Mouse (Mus musculus) forebrain, embryonic 16.5 days (tissue): ENCODE results near the gene Gtf2ird1. TPM values are rescaled to one million over a fixed set of nuclear protein-coding genes. Genes with fewer than 3 reads are reported as not detected.

Experiments used
- ATAC-seq: fragments of 200-750 bp; cut with Nextera tagmentation; 2 replicates; pipeline ENCODE4 v1.8.0; 2017; ENCODE audit warnings: mild to moderate bottlenecking, moderate library complexity
- H3K27ac ChIP-seq: fragments of 300-500 bp; sonication (generic); 2 replicates; pipeline ENCODE4 v1.5.1; 2014; ENCODE audit warnings: low read length, control low read depth
- H3K27me3 ChIP-seq: fragments of 300-500 bp; sonication (generic); replicated peaks from 2 replicates; pipeline ENCODE4 v1.6.1; 2014; ENCODE audit warnings: low read length; ENCODE audit not compliant: control insufficient read depth, insufficient read depth
- H3K36me3 ChIP-seq: fragments of 300-500 bp; sonication (generic); 2 replicates; pipeline ENCODE4 v1.6.1; 2014; ENCODE audit not compliant: control insufficient read depth, insufficient read depth
- H3K4me1 ChIP-seq: fragments of 300-500 bp; sonication (generic); replicated peaks from 2 replicates; pipeline ENCODE4 v1.6.1; 2014; ENCODE audit warnings: low read length; ENCODE audit not compliant: control insufficient read depth, insufficient read depth
- H3K4me2 ChIP-seq: fragments of 300-500 bp; sonication (generic); 2 replicates; pipeline ENCODE4 v1.6.1; 2014; ENCODE audit warnings: mild to moderate bottlenecking, low read length, control low read depth
- H3K4me3 ChIP-seq: fragments of 300-500 bp; sonication (generic); replicated peaks from 2 replicates; pipeline ENCODE4 v1.5.1; 2014; ENCODE audit warnings: mild to moderate bottlenecking, low read length, control low read depth
- H3K9ac ChIP-seq: fragments of 300-500 bp; sonication (generic); replicated peaks from 2 replicates; pipeline ENCODE4 v1.6.1; 2014; ENCODE audit warnings: low read depth, low read length, control low read depth
- H3K9me3 ChIP-seq: fragments of 300-500 bp; sonication (generic); 2 replicates; pipeline ENCODE4 v1.6.1; 2016; ENCODE audit warnings: low read length; ENCODE audit not compliant: control insufficient read depth
- WGBS: fragments of 180-500 bp; shearing (Covaris S2); extraction: QIAGEN DNeasy Blood & Tissue Kit; methylation state at CpG from one replicate; pipeline ENCODE4 v1.1.7; 2014; 5-methylcytosine and 5-hydroxymethylcytosine counted together
- polyA plus RNA-seq: library from polyadenylated mRNA; unstranded; fragments of >200 nt; fragmentation: Nextera tagmentation; extraction: Ambion mirVana; gene quantifications from 2 replicates; pipeline ENCODE4 v1.2.1, GENCODE M21; 2015

Gene Gtf2ird1
- polyA plus RNA-seq, 1 experiment from 2014 or later: 96.6 TPM

- no peak overlapping the region for H3K4me3 ChIP-seq
- H3K4me1 ChIP-seq: peaks cover 7% of the 10 kb centered on the region
- ATAC-seq: no peak
- no peak overlapping the region for H3K9ac ChIP-seq
- H3K27ac ChIP-seq: no peak overlapping the region
- H3K9me3 ChIP-seq: no peaks in the 10 kb centered on the region
- H3K36me3 ChIP-seq: no peaks in the 10 kb centered on the region
- no peak overlapping the region for H3K4me2 ChIP-seq
- WGBS: 86% methylated on average over 4 of the region's 4 CpGs
- no peaks in the 10 kb centered on the region for H3K27me3 ChIP-seq
These were observed 26.4 kb downstream of the Gtf2ird1 start for GRCm38 (mm10) chr5:134430087-134430486.

GRCm38 (mm10) chr5:134427664-134428063 lies 28.9 kb downstream of the Gtf2ird1 start:
- Histone ChIP-seq H3K27ac (no peak overlapping the region), H3K27me3 (no peaks in the 10 kb centered on the region), H3K36me3 (no peaks in the 10 kb centered on the region), H3K4me2 (no peak overlapping the region), H3K9ac (no peak overlapping the region), H3K9me3 (no peaks in the 10 kb centered on the region), H3K4me3 (no peak overlapping the region), H3K4me1 (peaks cover 9% of the 10 kb centered on the region)
- no peak for ATAC-seq
- 73% methylated on average over 9 of the region's 9 CpGs for WGBS

DNA sequence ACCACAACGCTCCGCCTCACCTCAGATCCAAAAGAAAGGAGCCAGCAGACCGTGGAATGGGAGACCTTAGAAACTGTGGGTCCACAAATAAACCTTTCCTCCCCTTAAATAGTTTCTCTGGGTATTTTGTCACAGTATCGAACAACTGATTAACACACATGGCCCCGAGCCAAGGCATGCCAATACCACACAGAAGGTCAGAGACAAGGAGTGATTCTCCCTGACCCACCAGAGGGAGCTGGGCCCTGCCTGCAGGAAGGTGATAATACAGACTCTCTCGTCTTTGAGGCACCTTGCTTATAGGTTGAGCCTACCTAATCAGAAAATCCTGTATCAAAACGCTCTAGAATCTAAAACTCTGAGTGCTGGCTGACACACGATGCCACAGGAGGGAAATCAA lies 30.9 kb downstream of the Gtf2ird1 start:
- H3K9ac ChIP-seq: no peak overlapping the region
- no peaks in the 10 kb centered on the region for H3K9me3 ChIP-seq
- peaks cover 12% of the 10 kb centered on the region for H3K4me1 ChIP-seq
- H3K27me3 ChIP-seq: no peaks in the 10 kb centered on the region
- H3K27ac ChIP-seq: no peak overlapping the region
- H3K4me2 ChIP-seq: no peak overlapping the region
- H3K36me3 ChIP-seq: no peaks in the 10 kb centered on the region
- no peak for ATAC-seq
- 83% methylated on average over 8 of the region's 8 CpGs for WGBS
- no peak overlapping the region for H3K4me3 ChIP-seq

- Histone ChIP-seq H3K27me3 (no peaks in the 10 kb centered on the region), H3K9me3 (no peaks in the 10 kb centered on the region), H3K9ac (no peak overlapping the region), H3K27ac (no peak overlapping the region), H3K4me1 (peaks cover 12% of the 10 kb centered on the region), H3K4me2 (no peak overlapping the region), H3K36me3 (no peaks in the 10 kb centered on the region), H3K4me3 (no peak overlapping the region)
- no peak for ATAC-seq
- WGBS: 80% methylated on average over 5 of the region's 5 CpGs
These were observed 32.6 kb downstream of the Gtf2ird1 start for GRCm38 (mm10) chr5:134423930-134424329.

GRCm38 (mm10) chr5:134423372-134423771 lies 33.1 kb downstream of the Gtf2ird1 start:
- Histone ChIP-seq H3K4me2 (no peak overlapping the region), H3K4me1 (peaks cover 12% of the 10 kb centered on the region), H3K27ac (no peak overlapping the region), H3K36me3 (no peaks in the 10 kb centered on the region), H3K9ac (no peak overlapping the region), H3K4me3 (no peak overlapping the region), H3K27me3 (no peaks in the 10 kb centered on the region), H3K9me3 (no peaks in the 10 kb centered on the region)
- no peak for ATAC-seq
- 95% methylated on average over 6 of the region's 6 CpGs for WGBS

DNA sequence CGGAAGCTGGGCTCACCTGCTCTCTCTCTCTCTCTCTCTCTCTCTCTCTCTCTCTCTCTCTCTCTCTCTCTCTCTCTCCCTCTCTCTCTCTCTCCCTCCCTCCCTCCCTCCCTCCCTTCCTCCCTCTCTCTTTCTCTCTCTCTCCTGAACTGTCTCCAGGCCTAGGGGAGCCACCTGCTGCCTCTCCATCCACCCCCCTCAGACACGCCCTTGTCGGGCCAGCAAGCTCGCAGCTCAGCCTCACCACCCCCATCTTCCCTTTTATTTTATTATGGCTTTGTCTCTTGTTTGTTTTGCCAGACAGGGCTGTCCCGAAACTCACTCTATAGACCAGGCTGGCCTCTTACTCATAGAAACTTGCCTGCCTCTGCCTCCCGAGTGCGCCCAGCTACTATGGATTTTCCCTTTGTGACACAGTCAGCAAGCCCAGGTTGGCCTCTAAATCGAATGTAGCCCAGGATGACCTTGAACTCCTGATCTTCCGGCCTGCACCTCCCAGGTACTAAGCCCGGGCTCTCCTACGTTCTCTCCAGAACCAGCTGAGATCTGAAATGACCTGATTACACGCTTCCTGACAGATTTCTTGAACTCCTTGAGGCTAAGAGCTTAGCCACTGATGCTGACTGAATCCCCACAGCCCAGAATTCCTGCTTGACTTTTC lies 34.1 kb downstream of the Gtf2ird1 start:
- no peak overlapping the region for H3K4me3 ChIP-seq
- H3K36me3 ChIP-seq: no peaks in the 10 kb centered on the region
- H3K9me3 ChIP-seq: peaks cover 4% of the 10 kb centered on the region
- H3K4me2 ChIP-seq: no peak overlapping the region
- WGBS: 89% methylated on average over 12 of the region's 12 CpGs
- H3K27me3 ChIP-seq: no peaks in the 10 kb centered on the region
- H3K9ac ChIP-seq: no peak overlapping the region
- peaks cover 5% of the 10 kb centered on the region for H3K4me1 ChIP-seq
- ATAC-seq: no peak
- no peak overlapping the region for H3K27ac ChIP-seq

DNA sequence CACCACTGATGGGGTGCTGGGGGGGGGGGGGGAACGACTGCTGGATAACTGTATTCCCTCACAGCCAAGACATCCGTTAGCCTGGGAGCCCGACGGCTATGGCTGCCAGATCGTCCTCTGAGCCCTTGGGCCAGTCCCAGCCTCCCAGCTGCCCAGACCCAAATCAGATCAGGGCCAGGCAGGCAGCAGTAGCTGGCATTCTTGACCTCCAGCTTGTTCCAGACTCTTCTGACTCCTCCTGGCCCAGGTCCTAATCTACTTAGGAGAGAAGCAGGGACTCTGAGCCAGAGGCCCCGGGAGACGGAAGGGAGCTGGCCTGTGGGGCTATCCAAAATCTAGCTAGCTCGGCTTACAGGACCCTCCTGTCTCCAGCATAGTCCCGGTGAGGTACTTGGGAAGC lies 35.5 kb downstream of the Gtf2ird1 start:
- 71% methylated on average over 9 of the region's 9 CpGs for WGBS
- Histone ChIP-seq H3K36me3 (no peaks in the 10 kb centered on the region), H3K4me2 (no peak overlapping the region), H3K4me3 (no peak overlapping the region), H3K4me1 (0 out of 2 replicates have a peak, but pooled peaks cover 4% of the 10 kb centered on the region), H3K27ac (no peak overlapping the region), H3K27me3 (no peaks in the 10 kb centered on the region), H3K9ac (no peak overlapping the region), H3K9me3 (peaks cover 4% of the 10 kb centered on the region)
- no peak for ATAC-seq

- H3K27ac ChIP-seq: no peak overlapping the region
- peaks cover 4% of the 10 kb centered on the region for H3K9me3 ChIP-seq
- no peak overlapping the region for H3K4me2 ChIP-seq
- WGBS: 94% methylated on average over 5 of the region's 5 CpGs
- H3K36me3 ChIP-seq: peaks cover 8% of the 10 kb centered on the region
- H3K4me3 ChIP-seq: no peak overlapping the region
- no peaks in the 10 kb centered on the region for H3K27me3 ChIP-seq
- H3K4me1 ChIP-seq: 0 out of 2 replicates have a peak, but pooled peaks cover 4% of the 10 kb centered on the region
- H3K9ac ChIP-seq: no peak overlapping the region
- no peak for ATAC-seq
These were observed 36.8 kb downstream of the Gtf2ird1 start for GRCm38 (mm10) chr5:134419700-134420099.

GRCm38 (mm10) chr5:134418315-134419074 lies 38.0 kb downstream of the Gtf2ird1 start:
- Histone ChIP-seq H3K4me1 (0 out of 2 replicates have a peak, but pooled peaks cover 2% of the 10 kb centered on the region), H3K36me3 (peaks cover 17% of the 10 kb centered on the region), H3K9me3 (peaks cover 4% of the 10 kb centered on the region), H3K4me3 (no peak overlapping the region), H3K27ac (no peak overlapping the region), H3K9ac (no peak overlapping the region), H3K4me2 (no peak overlapping the region), H3K27me3 (no peaks in the 10 kb centered on the region)
- 95% methylated on average over 6 of the region's 6 CpGs for WGBS
- no peak for ATAC-seq
